Mouse (Mus musculus) right cerebral cortex, adult 18-20 months (tissue): ENCODE measurements around the gene Trp53tg5.

Experiments used
- DNase-seq: peaks from one replicate; pipeline ENCODE4 v3.0.0; 2022; ENCODE audit warnings: mixed read lengths

The Trp53tg5 gene

DNA sequence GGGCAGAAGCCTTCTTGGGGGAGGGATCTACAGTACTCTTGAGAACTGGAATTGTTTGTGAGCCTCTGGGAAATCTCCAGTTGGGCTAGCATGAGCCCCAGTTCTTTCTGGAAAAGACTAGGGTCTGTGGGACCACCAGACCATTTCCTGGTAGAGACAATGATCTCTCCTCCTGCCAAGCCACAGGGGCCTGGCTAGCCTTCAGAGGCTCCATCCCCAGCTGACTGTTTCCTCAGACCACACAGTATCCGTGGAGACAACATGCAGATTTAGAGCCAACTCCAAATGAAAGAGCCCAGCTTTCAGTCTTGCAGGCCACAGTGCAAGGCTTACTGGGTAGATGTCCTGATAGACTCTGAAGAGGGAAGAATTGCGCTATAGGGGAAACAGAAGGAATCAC, 20.6 kb upstream of the Trp53tg5 start:
- DNase-seq: peak; percentile 27

DNA sequence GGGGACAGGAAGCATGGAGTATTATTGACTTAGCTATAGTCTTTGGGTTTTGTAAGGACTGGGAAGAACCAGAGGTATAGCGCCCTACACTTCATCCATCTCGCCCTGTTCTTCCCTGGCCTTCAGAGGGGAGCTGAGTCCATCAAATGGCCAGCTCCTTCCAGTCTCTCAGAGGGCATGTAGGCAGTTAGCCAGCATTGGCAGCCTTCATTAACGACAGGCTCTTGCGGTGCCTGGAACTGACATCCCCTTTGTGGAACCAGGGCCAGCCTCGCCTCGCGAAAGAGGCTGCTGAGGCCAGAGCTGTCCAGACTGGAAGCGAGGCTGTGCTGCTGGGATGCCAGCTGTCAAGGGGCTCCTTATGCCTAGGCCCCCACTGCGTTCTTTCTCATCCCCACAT, 14.3 kb upstream of the Trp53tg5 start:
- DNase-seq: peak; percentile 73

DNA sequence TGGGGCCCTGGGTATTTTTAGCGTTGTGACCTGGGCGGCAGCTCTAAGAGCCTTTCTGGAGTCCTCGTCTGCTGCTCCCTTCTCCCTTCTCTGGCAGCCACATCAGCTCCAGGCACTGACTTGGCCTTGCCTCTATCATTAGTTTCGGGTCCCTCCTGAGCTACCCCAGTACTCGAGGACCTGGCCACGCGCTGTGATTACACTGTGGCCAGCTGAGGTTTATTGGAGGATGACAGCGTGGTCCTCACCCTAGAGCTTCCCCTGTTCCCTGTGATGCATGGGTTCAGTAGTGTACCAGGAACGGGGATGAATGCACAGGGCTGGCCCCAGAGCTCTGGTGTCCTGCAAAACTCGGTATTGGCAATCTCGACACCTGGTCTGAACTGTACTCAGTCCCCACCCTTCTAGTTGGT, 13.6 kb upstream of the Trp53tg5 start:
- DNase-seq: no peak

DNA sequence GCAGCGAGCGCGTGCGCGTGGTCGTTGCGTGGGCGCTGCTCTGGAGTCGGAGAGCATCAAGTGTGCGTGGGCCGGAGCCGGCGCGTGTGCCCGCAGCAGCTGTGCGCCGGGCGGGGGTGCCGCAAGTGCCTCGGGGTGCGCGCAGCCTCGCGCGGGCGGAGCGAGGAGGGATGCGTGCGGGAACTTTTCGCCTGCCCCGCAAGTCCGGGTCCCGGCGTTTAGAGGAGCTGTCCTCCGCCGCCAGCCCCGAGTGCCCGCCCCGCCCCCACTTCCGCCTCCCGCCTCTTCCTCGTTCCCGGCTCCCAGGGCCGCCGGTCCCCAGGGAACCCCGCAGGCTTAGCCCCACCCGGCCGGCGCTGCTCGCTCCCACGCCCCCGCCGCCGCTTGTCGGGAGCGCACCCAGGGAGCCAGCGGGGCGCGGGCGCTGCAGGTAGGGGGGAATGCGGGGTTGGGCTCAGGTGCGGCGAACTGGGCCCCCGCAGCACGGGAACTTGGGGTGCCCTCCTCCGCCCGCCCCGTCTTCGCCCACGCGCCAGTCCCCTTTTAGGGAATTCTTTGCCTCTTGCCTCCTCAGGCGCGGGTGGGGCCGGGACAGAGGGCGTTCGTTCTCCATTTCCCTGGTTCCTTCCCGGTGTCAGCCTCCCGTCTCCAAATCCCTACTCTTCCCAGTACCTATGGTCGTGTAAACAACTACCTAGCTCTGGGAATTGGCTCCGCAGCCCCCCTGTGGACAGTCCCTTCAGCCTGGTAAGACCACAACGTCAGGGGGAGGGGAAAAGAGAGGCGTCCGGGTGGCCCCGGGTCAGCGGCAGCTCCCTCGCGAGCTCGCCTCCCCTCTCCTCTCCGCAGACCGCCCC, 13.0 kb upstream of the Trp53tg5 start:
- peak; percentile 88 for DNase-seq

DNA sequence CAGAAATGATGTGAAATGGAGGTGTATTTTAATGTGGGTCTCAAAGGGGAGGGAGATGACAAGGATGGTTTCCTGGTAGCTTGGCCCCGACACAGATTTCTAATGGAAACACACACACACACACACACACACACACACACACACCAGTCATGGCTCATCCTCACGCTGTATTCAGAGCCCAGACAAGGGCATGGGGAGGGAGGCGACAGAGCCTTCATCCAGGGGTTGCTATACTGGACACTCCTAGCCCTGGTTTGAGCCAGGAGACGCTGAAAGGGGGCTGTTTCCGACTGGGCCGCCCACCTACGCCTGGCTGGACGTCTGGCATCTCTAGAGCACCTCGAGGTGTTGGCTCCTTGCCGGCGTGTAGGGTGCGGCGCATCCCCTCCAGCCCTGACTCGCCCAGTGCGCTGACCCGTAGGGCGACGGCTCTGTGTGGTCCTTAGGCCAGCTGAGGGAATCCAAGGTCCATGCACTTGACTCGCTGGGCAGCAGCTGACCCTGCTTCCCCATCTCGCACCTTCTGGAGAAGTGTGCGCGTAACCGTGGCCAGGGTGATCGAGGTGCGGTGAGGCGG, 12.2 kb upstream of the Trp53tg5 start, which contains the start of gene Dbndd2:
Gene Dbndd2 (plus strand): TSS at position 426 of the 577 bp plus-strand sequence.
- no peak for DNase-seq

DNA sequence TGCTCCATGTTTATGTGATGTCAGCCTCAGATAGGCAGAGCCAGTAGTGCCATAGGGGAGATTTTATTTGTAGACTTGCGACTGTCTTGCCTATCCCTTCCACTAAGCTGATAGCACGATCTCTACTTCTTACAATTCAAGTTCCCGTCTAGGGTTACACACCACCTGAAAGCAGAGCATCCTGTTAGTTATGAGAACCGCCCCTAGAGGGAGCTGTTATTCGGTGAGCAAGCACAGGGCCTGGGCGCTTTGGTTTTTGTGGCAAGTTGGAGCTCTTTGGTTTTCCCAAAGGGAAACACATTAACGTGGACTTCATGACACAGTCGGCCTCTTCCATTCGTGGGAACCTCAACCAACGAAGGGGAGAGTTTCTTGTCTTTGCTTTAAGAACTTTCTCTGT, 3.3 kb downstream of the Trp53tg5 start:
- peak; percentile 49 for DNase-seq

DNA sequence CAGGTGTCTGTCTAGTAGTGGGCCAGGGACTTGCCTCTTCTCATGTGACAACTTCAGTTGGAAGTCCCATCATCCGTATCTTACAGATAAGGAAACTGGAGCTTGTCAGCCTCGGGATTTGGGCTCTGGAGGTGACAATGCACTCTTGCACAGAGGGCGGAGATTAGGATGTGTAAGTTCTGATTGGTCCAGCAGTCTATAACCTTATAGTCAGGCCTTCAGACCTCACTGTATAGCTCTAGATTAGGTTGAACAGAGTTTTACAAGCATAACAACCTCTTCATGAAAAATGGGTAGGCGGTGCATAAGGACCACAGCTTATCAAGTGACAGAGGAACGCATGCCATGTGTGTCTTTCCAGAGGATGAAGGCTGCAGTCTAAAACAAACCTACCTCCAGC, 6.7 kb downstream of the Trp53tg5 start:
- no peak for DNase-seq

DNA sequence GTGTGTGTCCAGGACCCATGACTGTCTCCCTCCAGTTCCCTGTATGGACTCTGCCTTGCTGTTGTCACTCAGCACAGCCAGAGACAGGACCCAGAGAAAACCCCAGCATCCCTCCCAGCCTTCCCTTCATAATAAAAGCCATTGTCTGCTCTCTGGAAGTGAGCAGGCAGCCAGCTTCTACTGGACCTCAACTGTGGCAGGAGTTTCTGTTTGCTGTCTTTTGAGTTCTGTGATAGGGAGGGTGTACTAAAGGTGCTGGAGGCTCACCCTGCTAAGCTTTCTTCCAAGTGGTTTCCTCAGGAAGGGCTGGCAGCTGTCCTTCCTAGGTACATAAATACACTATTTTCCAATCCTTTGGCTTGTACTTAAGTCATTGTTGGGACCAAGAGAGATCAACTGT, 8.4 kb downstream of the Trp53tg5 start:
- no peak for DNase-seq

DNA sequence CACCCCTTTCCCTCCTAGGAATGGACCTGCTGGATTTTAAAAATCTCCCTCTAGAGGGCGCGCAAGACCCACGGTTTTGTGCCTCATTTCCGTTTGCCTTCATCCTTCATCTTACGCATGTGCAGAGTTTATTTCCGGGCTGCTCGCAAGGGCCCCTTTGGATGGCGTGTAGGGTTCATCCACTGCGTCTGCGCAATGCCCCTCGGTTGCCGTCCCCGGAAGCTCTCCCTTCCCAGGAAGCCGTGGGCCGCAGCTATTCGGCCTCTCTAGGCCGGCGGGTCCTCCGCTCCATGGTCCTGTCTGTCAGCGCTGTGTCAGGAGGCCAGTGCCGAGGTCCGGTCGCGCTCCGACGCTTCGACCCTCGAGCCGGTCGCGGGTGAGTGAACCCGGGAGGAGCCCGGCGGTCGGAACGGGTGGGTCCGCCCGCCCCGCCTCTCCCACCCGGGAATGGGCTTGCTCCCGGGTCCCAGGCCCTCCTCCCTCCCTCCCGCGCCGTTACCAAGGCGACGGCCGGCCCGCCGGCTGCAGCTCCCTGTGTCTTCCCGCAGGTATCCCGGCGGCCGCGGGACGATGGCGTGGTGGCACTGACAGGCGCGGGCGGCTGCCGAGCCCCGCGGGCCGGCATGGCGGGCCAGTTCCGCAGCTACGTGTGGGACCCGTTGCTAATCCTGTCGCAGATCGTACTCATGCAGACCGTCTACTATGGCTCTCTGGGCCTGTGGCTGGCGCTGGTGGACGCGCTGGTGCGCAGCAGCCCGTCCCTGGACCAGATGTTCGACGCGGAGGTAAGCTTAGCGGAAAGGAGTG, 12.6 kb downstream of the Trp53tg5 start, which contains the start of gene Gm20458:
Gene Gm20458 (plus strand): TSS at position 223 of the 807 bp plus-strand sequence.
- peak; percentile 99 for DNase-seq

DNA sequence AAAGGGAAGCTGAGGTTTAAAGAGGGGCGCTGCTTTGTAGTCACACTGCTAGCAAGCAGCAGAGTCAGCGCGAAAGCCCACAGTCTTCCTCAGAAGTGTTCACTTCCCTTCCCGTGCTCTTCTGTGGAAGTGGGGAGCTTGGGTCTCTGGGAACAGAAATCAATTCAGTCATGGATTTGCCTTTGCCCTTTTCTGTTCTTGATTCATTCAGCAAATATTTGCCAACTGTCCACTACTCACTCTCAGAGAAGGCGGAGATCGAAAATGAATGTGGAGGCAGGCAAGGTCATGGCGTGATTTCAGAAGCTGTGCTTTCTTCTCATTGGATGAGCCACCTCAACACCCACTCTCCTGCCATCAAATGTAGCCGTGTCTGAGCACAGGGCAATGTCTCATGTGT, 15.0 kb downstream of the Trp53tg5 start:
- no peak for DNase-seq

DNA sequence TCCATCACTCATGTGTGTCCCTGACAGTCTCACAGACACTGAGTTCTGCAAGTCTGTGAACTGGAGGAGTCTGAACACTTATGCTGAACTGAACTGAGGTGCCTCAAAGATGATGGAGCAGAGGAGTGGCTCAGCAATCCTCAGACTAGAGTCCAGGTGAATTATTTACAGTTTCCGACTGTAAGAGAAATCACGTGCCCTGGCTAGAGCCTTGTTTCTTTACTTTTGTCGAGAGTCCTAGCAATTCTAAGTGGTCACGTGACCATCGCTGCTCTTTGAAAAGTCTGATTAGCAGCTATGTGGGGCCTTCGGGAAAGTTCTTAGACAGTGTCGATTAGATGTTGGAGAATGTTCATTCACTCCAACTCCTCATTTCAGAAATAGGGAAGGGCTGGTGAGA, 15.6 kb downstream of the Trp53tg5 start:
- DNase-seq: no peak

DNA sequence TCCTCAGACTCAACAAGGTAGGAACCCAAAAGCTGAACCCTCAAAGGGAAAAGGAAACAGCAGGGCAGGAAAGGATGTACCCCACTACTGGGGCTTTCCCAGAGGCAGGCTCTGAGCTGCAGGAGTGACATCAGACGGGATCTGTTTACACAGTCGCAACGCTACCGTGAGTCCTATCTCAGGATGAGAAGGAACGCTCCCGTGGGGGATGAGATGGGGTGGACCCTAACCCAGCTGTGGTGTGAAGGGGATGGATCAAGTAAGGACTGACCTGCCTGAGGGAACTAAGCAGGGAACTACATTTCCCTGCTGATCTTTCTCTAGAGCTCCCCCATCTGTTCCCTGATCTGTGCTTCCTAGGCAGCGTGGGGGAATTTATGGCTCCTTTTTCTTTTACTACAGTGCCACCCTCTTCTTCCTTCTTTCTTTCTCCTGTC, 16.6 kb downstream of the Trp53tg5 start, which contains the start of gene Sys1:
Gene Sys1 (plus strand): TSS at position 101 of the 437 bp plus-strand sequence.
- peak; percentile 50 for DNase-seq

DNA sequence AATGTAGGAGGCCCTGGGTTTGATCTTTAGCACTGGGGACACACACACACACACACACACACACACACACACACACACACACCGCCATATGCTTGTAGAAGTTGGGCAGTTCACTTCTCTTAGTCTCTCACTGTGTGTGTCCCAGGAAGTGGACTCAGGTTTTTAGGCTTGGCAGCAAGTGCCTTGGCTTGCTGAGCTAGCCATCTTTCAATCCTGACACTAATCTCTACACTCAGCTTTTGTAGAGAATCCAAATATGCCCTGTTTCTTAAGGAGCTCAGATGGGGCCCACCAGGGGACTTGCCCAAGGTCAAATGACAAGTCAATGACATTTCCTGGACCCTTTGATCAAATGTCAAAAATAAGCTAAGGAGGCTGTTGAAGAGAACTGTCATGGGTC, 17.1 kb downstream of the Trp53tg5 start:
- no peak for DNase-seq

DNA sequence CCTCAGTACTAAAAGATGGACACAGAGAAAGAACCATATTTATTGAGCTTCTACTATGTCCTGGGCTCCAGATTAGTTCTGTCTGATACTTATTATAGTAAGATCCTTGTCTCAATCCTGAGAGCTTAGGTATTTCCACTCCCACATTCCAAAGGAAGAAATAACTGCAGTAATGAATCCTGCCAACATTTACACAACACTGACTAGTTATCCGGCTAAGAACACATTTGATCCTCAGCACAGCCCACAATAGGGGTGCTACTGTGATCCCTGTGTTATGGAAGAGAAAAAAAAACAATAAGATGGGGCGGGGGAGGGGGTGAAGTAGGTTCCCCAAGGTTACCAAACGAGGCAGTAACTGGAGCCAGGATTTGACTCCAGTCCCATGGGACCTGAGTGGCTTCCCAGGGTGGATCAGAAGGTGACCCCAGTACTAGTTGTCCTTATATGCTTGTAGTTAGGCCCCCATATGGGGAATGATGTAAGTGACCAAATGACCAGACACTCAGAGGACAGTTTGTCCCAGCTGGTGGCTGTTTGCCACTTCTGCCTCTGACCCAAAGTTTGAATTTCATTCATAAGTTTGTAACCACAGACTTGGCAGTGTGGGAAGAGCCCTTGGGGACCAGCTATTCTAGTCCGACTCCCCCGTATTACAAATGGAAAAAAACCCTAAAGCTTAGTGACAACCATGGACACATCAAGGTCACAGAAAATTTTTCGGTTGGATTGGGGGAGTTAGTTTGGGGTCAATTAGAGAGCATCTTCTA, 17.9 kb downstream of the Trp53tg5 start:
- no peak for DNase-seq

DNA sequence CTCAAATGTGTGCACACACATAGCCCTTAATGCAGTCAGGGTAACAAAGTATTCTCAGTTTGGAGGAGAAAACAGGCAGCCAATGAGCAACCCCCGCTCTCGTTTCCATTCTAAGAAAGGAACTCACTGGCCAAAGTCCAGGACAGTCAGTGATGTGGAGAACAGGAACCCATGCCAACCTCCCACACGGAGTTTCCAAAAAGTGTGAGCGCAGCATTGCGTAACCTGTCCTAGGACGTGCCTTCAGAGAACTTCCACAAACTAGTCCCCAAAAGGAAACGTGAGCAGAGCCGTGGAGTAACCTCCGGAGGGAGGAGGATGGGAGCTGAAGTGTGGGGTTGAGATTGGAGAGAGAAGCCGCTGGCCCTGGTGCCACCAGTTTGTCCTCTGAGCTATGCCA, 18.7 kb downstream of the Trp53tg5 start:
- peak; percentile 91 for DNase-seq

DNA sequence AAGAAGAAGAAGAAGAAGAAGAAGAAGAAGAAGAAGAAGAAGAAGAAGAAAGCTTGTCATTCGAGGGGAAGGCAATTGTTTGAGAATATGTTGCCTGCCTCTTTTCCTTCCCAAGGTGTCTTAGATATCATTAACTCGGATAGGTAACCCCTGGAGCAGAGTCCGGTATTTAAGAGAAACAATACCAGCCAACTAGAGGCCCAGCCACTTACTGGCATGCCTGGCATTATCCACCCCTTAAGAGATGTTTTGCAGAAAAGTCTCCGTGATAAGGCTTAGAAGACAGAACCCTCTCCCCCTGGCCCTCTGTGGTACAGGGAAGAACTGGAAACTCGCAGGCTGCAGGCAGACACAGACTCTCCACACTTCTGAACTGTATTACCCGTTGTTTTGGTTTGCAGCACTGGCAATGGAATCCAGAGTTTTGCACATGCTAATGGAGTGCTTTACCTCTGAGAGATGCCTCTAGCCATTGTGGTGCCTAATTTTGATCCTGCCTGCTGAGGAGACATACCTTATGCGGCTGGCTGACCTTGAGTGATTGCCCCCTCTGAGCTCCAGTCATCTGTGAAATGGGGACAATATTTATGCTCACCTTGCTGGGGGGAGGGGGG, 19.5 kb downstream of the Trp53tg5 start:
- no peak for DNase-seq

DNA sequence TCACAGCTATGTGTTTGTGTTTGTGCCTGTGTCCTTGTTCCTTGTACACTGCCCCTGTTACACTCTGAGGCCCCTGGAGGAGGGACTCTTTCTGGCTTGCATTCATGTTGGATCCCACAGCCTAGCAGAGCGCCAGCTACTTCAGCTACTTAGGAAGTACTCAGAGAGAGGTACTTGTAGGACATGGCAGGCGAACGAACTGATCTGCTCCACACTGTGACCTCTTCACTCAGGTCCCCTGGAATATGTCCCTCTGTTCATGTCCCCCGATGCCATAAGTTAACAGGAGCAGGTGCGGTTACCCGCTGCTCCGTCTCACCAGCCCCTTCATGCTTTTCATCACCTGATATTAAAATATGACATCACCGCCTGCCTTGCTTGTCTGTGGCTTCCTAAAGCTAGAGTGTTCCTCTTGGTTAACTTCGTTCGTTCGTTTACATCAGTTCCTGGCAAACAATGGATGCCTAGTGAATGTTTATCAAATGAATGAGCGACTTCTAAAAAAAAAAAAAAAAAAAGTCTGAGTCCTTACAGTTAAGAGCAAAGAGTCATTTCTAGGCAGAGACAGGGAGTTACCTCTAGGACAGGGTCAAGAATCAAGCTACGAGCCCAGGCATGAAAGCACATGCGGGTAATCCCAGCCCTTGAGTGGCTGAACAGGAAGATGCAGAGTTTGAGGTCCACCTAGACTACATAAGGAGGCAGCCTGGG, 20.3 kb downstream of the Trp53tg5 start:
- DNase-seq: no peak

DNA sequence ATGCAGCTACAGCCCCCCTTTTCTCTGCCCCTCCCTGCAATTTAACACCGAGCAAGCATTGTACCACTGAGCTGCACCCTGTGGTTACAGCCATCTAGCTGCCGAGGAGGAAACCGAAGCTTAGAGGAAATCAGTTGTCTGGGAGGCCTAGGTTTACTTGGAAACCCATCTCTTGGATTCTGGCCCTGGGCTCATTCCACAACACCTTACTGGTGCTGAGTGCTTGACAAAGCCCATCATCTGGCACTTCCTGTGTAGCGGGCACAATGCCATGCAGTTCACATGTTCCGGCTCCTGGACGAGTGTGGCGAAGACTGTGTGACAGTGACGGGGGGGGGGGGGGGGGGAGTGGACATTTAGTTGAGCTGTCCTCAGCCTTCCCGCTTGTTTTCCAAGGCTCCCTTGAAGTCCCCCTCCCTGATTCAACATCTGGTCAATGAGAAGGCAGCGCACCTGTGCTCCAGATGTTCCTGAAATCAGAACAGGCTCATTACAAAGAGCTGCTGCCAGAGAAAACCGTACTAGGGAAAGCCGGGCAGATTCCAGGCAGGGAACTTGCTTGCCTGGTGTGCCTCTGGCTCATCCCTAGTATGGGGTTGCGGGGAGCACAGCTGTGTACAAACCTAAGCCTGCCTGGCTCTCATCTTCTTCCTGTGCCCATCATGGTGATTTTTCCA, 21.4 kb downstream of the Trp53tg5 start:
- DNase-seq: no peak

DNA sequence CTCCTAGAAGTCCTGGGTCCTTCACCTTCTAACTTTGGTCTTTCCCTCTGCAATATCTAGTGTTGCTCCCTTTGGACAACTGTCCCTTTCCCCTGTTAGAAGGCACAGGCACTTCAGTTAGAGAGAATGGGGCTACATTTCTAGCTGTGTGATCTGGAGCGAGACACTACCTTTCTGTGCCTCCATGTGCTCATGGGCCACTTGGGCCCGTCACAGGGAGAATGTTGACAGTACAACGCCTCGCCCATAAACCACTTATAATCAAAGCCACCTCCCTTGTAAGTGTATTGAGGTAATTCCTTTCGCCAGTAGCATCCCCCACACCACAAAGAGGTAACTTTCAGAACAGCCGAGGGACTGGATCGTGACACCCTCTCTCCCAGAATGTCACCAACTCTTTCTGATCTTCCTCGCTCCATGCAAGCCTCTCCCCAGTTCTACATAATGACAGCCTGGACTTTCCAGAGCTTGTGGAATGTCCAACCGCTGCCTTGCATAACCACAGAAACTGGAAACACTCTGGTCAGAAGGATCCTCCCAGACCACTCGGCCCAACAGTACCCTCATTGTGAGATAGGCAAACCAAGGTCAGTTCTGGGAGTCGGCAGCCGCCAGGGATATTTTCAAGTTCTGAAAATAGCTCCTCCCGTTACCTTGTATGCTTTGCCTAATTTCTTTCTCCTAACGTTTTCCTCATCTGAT, 24.0 kb downstream of the Trp53tg5 start:
- no peak for DNase-seq

DNA sequence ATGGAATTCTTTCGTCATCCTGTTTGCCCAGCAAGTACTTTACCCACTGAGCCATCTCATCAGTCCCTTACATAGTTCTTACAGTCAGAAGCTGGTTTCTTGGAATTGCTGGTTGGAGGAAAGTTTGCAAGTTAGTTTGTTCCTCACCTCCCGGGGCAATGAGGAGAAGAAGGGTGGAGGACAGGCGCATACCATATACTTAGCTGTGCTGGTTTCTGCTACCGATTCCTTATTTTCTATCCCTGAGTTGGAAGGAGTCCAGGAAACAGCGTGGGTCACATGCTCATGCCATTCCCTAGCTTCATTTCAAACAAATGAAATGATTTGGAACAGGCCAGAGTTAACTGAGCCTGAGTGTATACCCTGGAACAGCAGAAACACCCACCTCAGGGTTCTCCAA, 24.6 kb downstream of the Trp53tg5 start:
- no peak for DNase-seq
